Mouse (Mus musculus): ENCODE data around the gene Urm1.

GRCm38 (mm10) chr2:29858748-29859473 is 39.0 kb downstream of the Urm1 start:
- no peak for TF ChIP-seq POLR2A (IDR thresholded peaks at IDR 0.05; ENCODE audit: borderline replicate concordance, control insufficient read depth, low read depth, low read length)
- peak; percentile 53; the same call in 1 of the 2 replicates for TF ChIP-seq CTCF (IDR thresholded peaks at IDR 0.05; ENCODE audit: control insufficient read depth, insufficient read depth, low read length)
